Mouse (Mus musculus) midbrain, postnatal 0 days (tissue): Measurements from ENCODE around the gene Tmtc2. TPM values are rescaled to one million over a fixed set of nuclear protein-coding genes. Genes with fewer than 3 reads are reported as not detected.

ENCODE experiments used
- ATAC-seq: fragments of 200-750 bp; cut with Nextera tagmentation; 2 replicates; pipeline ENCODE4 v1.8.0; 2017; ENCODE audit warnings: moderate number of reproducible peaks, mild to moderate bottlenecking, moderate TSS enrichment, moderate library complexity; ENCODE audit not compliant: low FRiP score
- DNase-seq: peaks from one replicate; pipeline ENCODE4 v3.0.0-alpha.2; 2015; ENCODE audit warnings: low spot score
- H3K27ac ChIP-seq: fragments of 300-500 bp; sonication (generic); 2 replicates; pipeline ENCODE4 v1.5.1; 2014; ENCODE audit warnings: low read depth, mild to moderate bottlenecking, low read length, mixed read lengths
- H3K27me3 ChIP-seq: fragments of 300-500 bp; sonication (generic); 2 replicates; pipeline ENCODE4 v1.6.1; 2014; ENCODE audit warnings: low read length, control low read depth, mixed read lengths; ENCODE audit not compliant: insufficient read depth
- H3K36me3 ChIP-seq: fragments of 300-500 bp; sonication (generic); 2 replicates; pipeline ENCODE4 v1.6.1; 2014; ENCODE audit warnings: low read length, control low read depth, mixed read lengths; ENCODE audit not compliant: insufficient read depth
- H3K4me1 ChIP-seq: fragments of 300-500 bp; sonication (generic); 2 replicates; pipeline ENCODE4 v1.6.1; 2014; ENCODE audit warnings: mild to moderate bottlenecking, control low read depth, antibody characterized with exemption, low read length, mixed read lengths; ENCODE audit not compliant: insufficient read depth
- H3K4me2 ChIP-seq: fragments of 300-500 bp; sonication (generic); 2 replicates; pipeline ENCODE4 v1.6.1; 2014; ENCODE audit warnings: low read depth, mild to moderate bottlenecking, low read length, mixed read lengths; ENCODE audit not compliant: poor library complexity, severe bottlenecking
- H3K4me3 ChIP-seq: fragments of 300-500 bp; sonication (generic); 2 replicates; pipeline ENCODE4 v1.5.1; 2014; ENCODE audit warnings: low read depth, mild to moderate bottlenecking, low read length, moderate library complexity
- H3K9ac ChIP-seq: fragments of 300-500 bp; sonication (generic); replicated peaks from 2 replicates; pipeline ENCODE4 v1.6.1; 2014; ENCODE audit warnings: mild to moderate bottlenecking, low read length, moderate library complexity, mixed read lengths; ENCODE audit not compliant: poor library complexity, severe bottlenecking
- H3K9me3 ChIP-seq: fragments of 300-500 bp; sonication (generic); 2 replicates; pipeline ENCODE4 v1.6.1; 2016; ENCODE audit warnings: low read length, control low read depth
- CTCF ChIP-seq: IDR thresholded peaks from 2 replicates; pipeline ENCODE4 v1.5.1; 2016; ENCODE audit warnings: antibody characterized with exemption, mild to moderate bottlenecking
- WGBS: fragments of 180-500 bp; shearing (Covaris S2); extraction: QIAGEN DNeasy Blood & Tissue Kit; methylation state at CpG from one replicate; pipeline ENCODE4 v1.1.7; 2014; 5-methylcytosine and 5-hydroxymethylcytosine counted together
- polyA plus RNA-seq: library from polyadenylated mRNA; unstranded; fragments of >200 nt; fragmentation: Nextera tagmentation; extraction: Ambion mirVana; gene quantifications from 2 replicates; pipeline ENCODE4 v1.2.1, GENCODE M21; 2015
- total RNA-seq: library from RNA; depleted of rRNA; stranded (reverse); fragments of >200 nt; gene quantifications from 2 replicates; pipeline ENCODE4 v1.2.3, GENCODE M21; 2014

Tmtc2 gene
- total and polyA plus RNA-seq, 2 experiments from 2014 or later, result 5.3 to 12.9 TPM

DNA sequence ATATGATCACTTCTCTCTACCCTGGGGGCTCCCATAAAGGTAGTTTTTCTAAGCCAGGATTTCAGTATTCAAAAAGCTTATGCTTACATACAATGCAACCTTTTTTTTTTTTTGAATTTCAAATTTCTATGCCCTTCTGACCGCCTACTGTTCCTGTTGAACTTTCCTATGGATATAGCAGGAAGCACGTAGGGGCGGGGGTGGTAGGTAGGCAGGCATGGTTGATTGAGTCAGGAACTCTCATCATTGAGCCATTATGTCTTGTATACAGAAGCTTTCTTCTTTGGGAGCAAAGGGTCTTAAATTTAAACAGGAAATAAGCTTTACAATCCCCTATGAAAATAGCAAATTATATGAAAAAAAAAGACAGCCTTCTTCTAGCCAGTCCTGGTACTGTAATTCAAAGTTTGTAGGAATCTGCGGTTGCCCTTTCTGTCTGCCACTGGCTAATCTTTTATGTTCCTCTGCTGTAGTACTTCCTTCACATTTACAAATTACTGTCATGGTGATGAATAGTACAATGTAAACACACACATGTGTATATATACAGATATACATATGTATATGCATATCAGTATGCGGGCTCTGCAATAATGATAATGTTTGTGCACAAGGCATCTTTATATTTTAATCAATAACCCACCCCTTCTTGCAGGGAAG is 405.7 kb downstream of the Tmtc2 start:
- Histone ChIP-seq H3K36me3 (no peaks in the 10 kb centered on the region), H3K27ac (no peak overlapping the region), H3K9ac (no peak overlapping the region), H3K4me1 (no peaks in the 10 kb centered on the region), H3K4me3 (no peak overlapping the region), H3K4me2 (no peak overlapping the region), H3K9me3 (no peaks in the 10 kb centered on the region), H3K27me3 (no peaks in the 10 kb centered on the region)
- DNase-seq, result no peak
- ATAC-seq, result no peak
- 86% methylated on average over 5 of the region's 5 CpGs for WGBS
- TF ChIP-seq CTCF, result no peak

DNA sequence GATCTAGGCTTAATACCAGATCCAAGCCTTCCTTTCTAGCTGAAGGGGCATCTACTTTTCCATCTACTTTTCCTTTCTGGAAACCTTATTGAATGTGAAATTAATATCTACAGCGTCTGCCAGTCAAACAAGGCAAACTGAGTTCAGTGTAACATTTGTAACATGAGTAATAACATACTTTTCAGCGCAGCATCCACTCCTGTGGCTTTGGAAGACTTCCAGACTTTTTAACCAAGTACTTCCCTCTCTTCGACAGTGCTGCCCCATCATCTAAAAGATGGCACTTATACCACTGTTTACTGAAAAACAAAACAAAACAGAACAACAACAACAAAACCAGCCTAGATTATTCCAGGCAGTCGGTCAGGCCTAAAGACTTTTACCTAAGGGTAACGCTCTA is 409.0 kb downstream of the Tmtc2 start:
- 91% methylated on average over 5 of the region's 5 CpGs for WGBS
- H3K27ac ChIP-seq, result no peak overlapping the region

GRCm38 (mm10) chr10:105153789-105154188 is 420.5 kb downstream of the Tmtc2 start:
- no peaks in the 10 kb centered on the region for H3K27me3 ChIP-seq
- H3K4me1 ChIP-seq, result no peaks in the 10 kb centered on the region
- no peak overlapping the region for H3K4me3 ChIP-seq
- DNase-seq (no peak), ATAC-seq (no peak)
- H3K36me3 ChIP-seq, result no peaks in the 10 kb centered on the region
- no peaks in the 10 kb centered on the region for H3K9me3 ChIP-seq
- no peak for TF ChIP-seq CTCF
- no peak overlapping the region for H3K27ac ChIP-seq
- no peak overlapping the region for H3K9ac ChIP-seq
- H3K4me2 ChIP-seq, result no peak overlapping the region

More for the DNA sequence above, 409.0 kb downstream of the Tmtc2 start:
- DNase-seq (no peak), ATAC-seq (no peak)
- Histone ChIP-seq H3K9me3 (no peaks in the 10 kb centered on the region), H3K9ac (no peak overlapping the region), H3K27me3 (no peaks in the 10 kb centered on the region), H3K4me1 (no peaks in the 10 kb centered on the region), H3K36me3 (no peaks in the 10 kb centered on the region), H3K4me3 (no peak overlapping the region), H3K4me2 (no peak overlapping the region)
- TF ChIP-seq CTCF, result no peak

DNA sequence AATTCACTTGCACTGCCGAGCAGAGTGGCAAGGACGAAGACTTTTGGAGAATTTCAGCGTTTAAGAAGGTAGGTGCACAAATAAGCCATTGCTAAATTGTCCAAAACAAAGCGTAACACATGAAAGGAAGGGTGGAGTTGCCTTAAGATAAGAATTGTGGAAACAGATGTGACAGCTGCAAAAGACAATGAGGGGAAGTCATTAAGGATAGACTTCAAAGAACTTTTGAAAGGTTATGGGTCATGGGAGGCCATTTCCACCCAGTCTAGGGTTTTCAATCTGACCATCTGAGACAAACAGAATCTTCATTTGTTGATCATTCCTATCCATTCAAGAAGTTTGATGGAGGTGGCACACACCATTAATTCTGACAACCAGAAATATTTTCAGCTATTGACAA is 429.9 kb downstream of the Tmtc2 start:
- no peak for TF ChIP-seq CTCF
- no peak overlapping the region for H3K27ac ChIP-seq
- DNase-seq (no peak), ATAC-seq (no peak)
- no peaks in the 10 kb centered on the region for H3K36me3 ChIP-seq
- H3K27me3 ChIP-seq, result no peaks in the 10 kb centered on the region
- no peak overlapping the region for H3K4me3 ChIP-seq
- no peak overlapping the region for H3K9ac ChIP-seq
- WGBS, result 74% methylated on average over 4 of the region's 4 CpGs
- H3K4me1 ChIP-seq, result no peaks in the 10 kb centered on the region
- no peak overlapping the region for H3K4me2 ChIP-seq
- H3K9me3 ChIP-seq, result no peaks in the 10 kb centered on the region

DNA sequence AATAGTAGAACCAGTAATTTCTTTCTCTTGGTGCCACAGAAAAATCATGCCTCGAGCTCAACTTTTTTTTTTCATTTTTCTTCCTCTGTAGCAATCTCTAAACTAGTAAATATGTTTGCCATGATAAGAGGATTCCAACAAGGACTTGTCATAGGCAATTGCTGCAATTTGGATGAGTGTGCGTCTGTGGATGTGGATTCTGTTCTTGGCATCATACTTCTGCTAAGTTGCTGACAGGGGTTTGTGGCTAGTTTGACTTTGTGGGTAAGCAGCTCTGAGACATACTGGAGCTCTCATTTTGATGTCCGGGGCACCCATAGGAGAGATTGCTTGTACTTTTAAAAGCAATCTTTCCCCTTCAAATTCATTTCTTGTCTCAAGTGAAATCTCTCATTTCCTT is 432.1 kb downstream of the Tmtc2 start:
- H3K27me3 ChIP-seq, result no peaks in the 10 kb centered on the region
- no peaks in the 10 kb centered on the region for H3K4me1 ChIP-seq
- no peak for TF ChIP-seq CTCF
- H3K36me3 ChIP-seq, result no peaks in the 10 kb centered on the region
- no peak overlapping the region for H3K4me3 ChIP-seq
- no peak overlapping the region for H3K9ac ChIP-seq
- H3K9me3 ChIP-seq, result no peaks in the 10 kb centered on the region
- DNase-seq (no peak), ATAC-seq (no peak)
- H3K27ac ChIP-seq, result no peak overlapping the region
- H3K4me2 ChIP-seq, result no peak overlapping the region
- WGBS, result 76% methylated on average over 3 of the region's 3 CpGs
